Mouse (Mus musculus): ENCODE measurements around the gene Kazald1. TPM values are rescaled to one million over a fixed set of nuclear protein-coding genes. Genes with fewer than 3 reads are reported as not detected.
A peak's percentile ranks its signal among the peaks of the same experiment; 100 is the strongest.

The Kazald1 gene
- total RNA-seq, 4 experiments from 2014 or later: 5.3 to 9.2 (median 7.1) TPM

GRCm38 (mm10) chr19:45076586-45077510, 1.8 kb downstream of the Kazald1 start:
- peak in 1 of 2 experiments; percentile 66 for DNase-seq (ENCODE audit: low spot score in 2 of 2)

- no peak for DNase-seq (ENCODE audit: low spot score in 2 of 2)
These were observed 3.0 kb downstream of the Kazald1 start for GRCm38 (mm10) chr19:45077742-45078645.

GRCm38 (mm10) chr19:45078971-45079764, 4.1 kb downstream of the Kazald1 start:
- no peak for DNase-seq (ENCODE audit: low spot score in 2 of 2)

- DNase-seq (ENCODE audit: low spot score in 2 of 2): peak; percentile 44 to 59
These were observed 4.9 kb downstream of the Kazald1 start for GRCm38 (mm10) chr19:45079769-45080515.

- no peak for DNase-seq (ENCODE audit: low spot score in 2 of 2)
These were observed 5.7 kb downstream of the Kazald1 start for GRCm38 (mm10) chr19:45080711-45081110.

GRCm38 (mm10) chr19:45081279-45081678, 6.2 kb downstream of the Kazald1 start:
- DNase-seq (ENCODE audit: low spot score in 2 of 2): peak in 1 of 2 experiments; percentile 57

- no peak for DNase-seq (ENCODE audit: low spot score in 2 of 2)
These were observed 7.0 kb downstream of the Kazald1 start for GRCm38 (mm10) chr19:45081841-45082550.

- DNase-seq (ENCODE audit: low spot score in 2 of 2): no peak
These were observed 22.8 kb downstream of the Kazald1 start for GRCm38 (mm10) chr19:45097868-45098267.

- no peak for DNase-seq (ENCODE audit: low spot score in 2 of 2)
These were observed 25.6 kb downstream of the Kazald1 start for GRCm38 (mm10) chr19:45100486-45101270.

- DNase-seq (ENCODE audit: low spot score in 2 of 2): no peak
These were observed 30.6 kb downstream of the Kazald1 start for GRCm38 (mm10) chr19:45105591-45105990.

- no peak for DNase-seq (ENCODE audit: low spot score in 2 of 2)
These were observed 31.6 kb downstream of the Kazald1 start for GRCm38 (mm10) chr19:45106689-45107088.

GRCm38 (mm10) chr19:45110681-45111080, 35.6 kb downstream of the Kazald1 start:
- no peak for DNase-seq (ENCODE audit: low spot score in 2 of 2)

GRCm38 (mm10) chr19:45112444-45112843, 37.4 kb downstream of the Kazald1 start:
- no peak for DNase-seq (ENCODE audit: low spot score in 2 of 2)

GRCm38 (mm10) chr19:45113791-45114460, 38.9 kb downstream of the Kazald1 start:
- no peak for DNase-seq (ENCODE audit: low spot score in 2 of 2)

GRCm38 (mm10) chr19:45114772-45115171, 39.7 kb downstream of the Kazald1 start:
- no peak for DNase-seq (ENCODE audit: low spot score in 2 of 2)

GRCm38 (mm10) chr19:45116798-45117197, 41.8 kb downstream of the Kazald1 start:
- peak; percentile 9 to 20 for DNase-seq (ENCODE audit: low spot score in 2 of 2)
